Mouse (Mus musculus) midbrain, embryonic 12.5 days (tissue): ENCODE measurements around the gene Gjc3. TPM values are rescaled to one million over a fixed set of nuclear protein-coding genes. Genes with fewer than 3 reads are reported as not detected.
"Not testable (repeated sequence)": the region's sequence is repeated elsewhere in the genome, so short reads cannot be mapped to it uniquely, and the experiment has no call there.

Source experiments
- ATAC-seq: fragments of 200-750 bp; cut with Nextera tagmentation; 2 replicates; pipeline ENCODE4 v1.8.0; 2017; ENCODE audit warnings: low read depth, moderate TSS enrichment, moderate library complexity; ENCODE audit not compliant: low FRiP score
- H3K27ac ChIP-seq: fragments of 300-500 bp; sonication (generic); replicated peaks from 2 replicates; pipeline ENCODE4 v1.5.1; 2016; ENCODE audit warnings: mild to moderate bottlenecking
- H3K27me3 ChIP-seq: fragments of 300-500 bp; sonication (generic); 2 replicates; pipeline ENCODE4 v1.6.1; 2016; ENCODE audit warnings: mild to moderate bottlenecking
- H3K36me3 ChIP-seq: fragments of 300-500 bp; sonication (generic); 2 replicates; pipeline ENCODE4 v1.6.1; 2016
- H3K4me1 ChIP-seq: fragments of 300-500 bp; sonication (generic); 2 replicates; pipeline ENCODE4 v1.6.1; 2016
- H3K4me2 ChIP-seq: fragments of 300-500 bp; sonication (generic); replicated peaks from 2 replicates; pipeline ENCODE4 v1.6.1; 2016; ENCODE audit warnings: mild to moderate bottlenecking, moderate library complexity
- H3K4me3 ChIP-seq: fragments of 300-500 bp; sonication (generic); 2 replicates; pipeline ENCODE4 v1.5.1; 2016; ENCODE audit warnings: mild to moderate bottlenecking
- H3K9ac ChIP-seq: fragments of 300-500 bp; sonication (generic); replicated peaks from 2 replicates; pipeline ENCODE4 v1.6.1; 2016; ENCODE audit warnings: mild to moderate bottlenecking, moderate library complexity
- H3K9me3 ChIP-seq: fragments of 300-500 bp; sonication (generic); 2 replicates; pipeline ENCODE4 v1.6.1; 2016; ENCODE audit warnings: mild to moderate bottlenecking
- WGBS: fragments of 180-500 bp; shearing (Covaris S2); methylation state at CpG from one replicate; pipeline ENCODE4 v1.1.7; 2016; 5-methylcytosine and 5-hydroxymethylcytosine counted together
- polyA plus RNA-seq: library from polyadenylated mRNA; unstranded; fragments of >200 nt; fragmentation: Nextera tagmentation; extraction: Ambion mirVana; gene quantifications from 2 replicates; pipeline ENCODE4 v1.2.1, GENCODE M21; 2016

The Gjc3 gene
- polyA plus RNA-seq, 1 experiment from 2014 or later, result 0.15 TPM

DNA sequence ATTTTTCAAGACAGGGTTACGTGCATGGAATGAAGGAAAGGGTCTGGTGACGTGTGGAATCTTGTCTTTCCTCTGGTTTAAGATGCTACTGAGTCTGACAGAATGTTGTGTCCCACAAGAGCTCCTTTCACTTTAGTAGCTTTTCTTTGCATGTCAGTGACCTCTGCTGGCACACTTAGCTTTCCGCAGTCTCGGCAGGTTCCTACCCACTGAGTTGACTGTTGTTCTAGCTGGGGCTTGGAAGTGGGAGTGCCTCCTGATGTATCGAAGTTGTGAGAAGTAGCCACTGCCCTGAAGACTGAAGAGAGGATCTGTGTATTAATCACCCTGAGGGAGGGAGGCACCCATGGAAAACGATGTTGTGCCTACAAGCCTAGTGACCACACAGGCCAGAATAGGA, 11.7 kb downstream of the Gjc3 start:
- Histone ChIP-seq H3K36me3 (no peaks in the 10 kb centered on the region), H3K9me3 (no peaks in the 10 kb centered on the region), H3K4me2 (no peak overlapping the region), H3K9ac (no peak overlapping the region), H3K4me3 (no peak overlapping the region), H3K27me3 (no peaks in the 10 kb centered on the region), H3K4me1 (no peaks in the 10 kb centered on the region), H3K27ac (no peak overlapping the region)
- 44% methylated on average over 6 of the region's 6 CpGs for WGBS
- no peak for ATAC-seq

DNA sequence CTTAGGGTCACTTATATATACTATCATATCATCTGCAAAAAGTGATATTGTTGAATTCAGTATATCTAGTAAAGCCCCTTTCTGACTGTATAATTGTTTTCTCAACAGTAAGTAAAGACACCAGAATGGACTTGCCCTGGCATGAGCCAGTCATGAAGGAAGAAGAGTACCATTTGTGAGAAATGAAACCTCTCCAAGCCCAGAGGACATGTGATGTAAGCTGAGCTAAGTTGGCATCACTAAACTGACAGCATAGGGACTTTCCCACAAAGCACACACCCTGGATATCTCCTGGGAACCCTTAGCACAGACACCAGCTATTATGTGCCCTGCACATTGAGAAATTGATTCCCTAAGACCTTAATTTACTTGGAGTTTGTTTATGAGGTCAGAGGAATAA, 15.6 kb downstream of the Gjc3 start:
- Histone ChIP-seq H3K9ac (no peak overlapping the region), H3K4me3 (no peak overlapping the region), H3K4me1 (no peaks in the 10 kb centered on the region), H3K36me3 (no peaks in the 10 kb centered on the region), H3K27me3 (no peaks in the 10 kb centered on the region), H3K27ac (no peak overlapping the region), H3K9me3 (no peaks in the 10 kb centered on the region), H3K4me2 (no peak overlapping the region)
- ATAC-seq, result no peak

DNA sequence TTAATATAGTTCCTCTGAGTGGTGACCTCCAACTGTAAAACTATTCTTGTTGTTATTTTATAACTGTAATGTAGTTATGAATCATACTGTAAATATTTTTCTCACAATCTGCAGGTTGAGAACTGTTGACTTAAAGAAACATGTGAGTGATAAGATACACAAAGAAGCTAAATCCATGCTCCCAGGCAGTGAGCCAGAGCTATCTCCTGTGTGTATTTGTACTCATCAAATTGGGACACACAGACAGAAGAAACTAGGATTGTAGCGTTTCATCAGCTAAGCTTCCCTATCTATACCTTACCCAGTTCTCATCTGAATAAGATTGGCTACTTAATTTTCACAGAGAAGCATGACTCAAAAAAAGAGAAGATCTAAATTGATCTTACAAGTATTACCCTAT, 19.8 kb downstream of the Gjc3 start:
- no peak overlapping the region for H3K9ac ChIP-seq
- H3K4me2 ChIP-seq, result no peak overlapping the region
- no peak overlapping the region for H3K27ac ChIP-seq
- ATAC-seq, result no peak
- H3K27me3 ChIP-seq, result no peaks in the 10 kb centered on the region
- no peaks in the 10 kb centered on the region for H3K4me1 ChIP-seq
- H3K4me3 ChIP-seq, result no peak overlapping the region
- no peaks in the 10 kb centered on the region for H3K36me3 ChIP-seq
- no peaks in the 10 kb centered on the region for H3K9me3 ChIP-seq
- WGBS, result 85% methylated on average over 1 of the region's 1 CpGs

DNA sequence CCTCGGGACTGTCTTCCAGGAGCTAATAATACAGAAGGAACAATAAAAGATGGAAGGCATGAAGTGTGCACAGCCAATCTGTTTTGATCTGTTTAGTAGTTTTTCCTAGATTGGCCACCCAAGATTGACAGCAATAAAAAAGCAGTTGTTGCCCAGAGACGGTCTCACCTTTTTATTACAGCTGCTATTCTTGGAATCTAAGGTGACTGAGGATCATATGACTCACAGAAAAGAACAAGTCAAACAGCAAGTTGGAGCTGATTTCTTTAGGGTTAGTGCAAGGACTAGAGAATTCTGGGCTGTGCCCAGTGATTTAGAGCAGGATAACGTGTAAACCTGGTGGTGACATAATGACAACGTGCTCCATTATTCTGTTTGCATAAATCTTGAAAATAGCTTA, 21.9 kb downstream of the Gjc3 start:
- Histone ChIP-seq H3K9ac (no peak overlapping the region), H3K27ac (no peak overlapping the region), H3K4me3 (no peak overlapping the region), H3K4me1 (no peaks in the 10 kb centered on the region), H3K9me3 (no peaks in the 10 kb centered on the region), H3K4me2 (no peak overlapping the region), H3K27me3 (no peaks in the 10 kb centered on the region), H3K36me3 (no peaks in the 10 kb centered on the region)
- no peak for ATAC-seq
- 86% methylated on average over 4 of the region's 4 CpGs for WGBS

DNA sequence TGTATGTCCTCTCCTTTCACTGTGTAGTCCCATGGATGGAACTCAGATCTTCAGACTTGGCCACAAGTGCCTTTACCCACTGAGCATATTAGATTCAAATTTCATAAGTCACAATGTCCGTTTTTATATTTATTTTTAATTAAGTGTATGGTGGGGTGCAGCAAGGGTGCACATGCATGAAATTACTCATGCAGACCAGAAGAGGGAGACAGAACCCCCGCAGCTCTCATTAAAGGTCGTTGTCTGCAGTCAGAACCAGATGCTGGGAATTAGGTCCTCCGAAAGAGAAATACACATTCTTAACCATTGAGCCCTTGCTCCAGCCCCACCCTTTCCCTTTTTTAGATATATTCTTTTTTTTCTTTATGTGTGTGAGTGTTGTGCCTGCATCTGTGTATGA, 25.7 kb downstream of the Gjc3 start:
- Histone ChIP-seq H3K9me3 (no peaks in the 10 kb centered on the region), H3K4me3 (no peak overlapping the region), H3K36me3 (no peaks in the 10 kb centered on the region), H3K9ac (no peak overlapping the region), H3K4me2 (no peak overlapping the region), H3K27me3 (no peaks in the 10 kb centered on the region), H3K4me1 (no peaks in the 10 kb centered on the region), H3K27ac (no peak overlapping the region)
- ATAC-seq, result no peak
- WGBS, result 63% methylated on average over 4 of the region's 4 CpGs

DNA sequence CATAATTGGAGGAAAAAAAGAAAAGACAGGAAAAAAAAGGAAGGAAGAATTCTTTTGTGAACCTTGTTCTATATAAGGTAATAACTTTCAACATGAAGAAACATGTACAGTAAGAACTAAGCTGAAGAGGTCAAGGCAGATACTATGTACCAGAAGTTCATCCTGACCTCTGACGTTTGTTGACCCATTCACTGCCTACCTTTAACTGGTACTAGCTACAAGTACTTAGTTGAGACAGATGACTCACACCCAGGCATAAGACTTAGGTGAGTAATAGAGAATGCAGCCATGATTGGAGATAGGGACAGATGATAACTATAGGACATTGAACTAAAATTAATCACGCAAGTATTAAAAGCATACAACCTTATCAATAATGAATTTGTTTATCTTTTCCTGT, 26.4 kb downstream of the Gjc3 start:
- ATAC-seq, result no peak
- WGBS, result 93% methylated on average over 2 of the region's 2 CpGs
- H3K27ac ChIP-seq, result no peak overlapping the region

DNA sequence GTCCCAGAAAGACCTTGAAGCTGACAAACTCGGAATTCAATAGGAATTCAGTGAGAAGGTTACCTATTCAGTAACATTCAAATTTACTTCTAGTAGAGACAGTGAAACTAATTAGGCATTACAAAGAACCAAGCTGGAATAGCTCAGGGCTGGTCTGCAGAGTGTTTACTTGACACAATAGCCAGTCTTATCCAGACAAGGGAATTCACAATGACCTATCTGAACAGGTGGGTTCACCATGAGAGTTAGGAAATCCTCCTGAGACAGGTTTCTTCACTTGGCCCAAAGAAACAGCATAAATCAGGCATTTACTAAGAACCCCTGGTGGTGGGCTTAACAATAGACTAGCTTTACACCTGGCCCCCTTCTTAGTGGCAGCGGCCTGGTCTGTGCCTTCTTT, 29.0 kb downstream of the Gjc3 start:
- not testable (repeated sequence) for H3K36me3 ChIP-seq, H3K4me3 ChIP-seq, H3K4me2 ChIP-seq, ATAC-seq, H3K9me3 ChIP-seq, H3K27me3 ChIP-seq, H3K4me1 ChIP-seq, H3K9ac ChIP-seq, H3K27ac ChIP-seq
- 72% methylated on average over 2 of the region's 2 CpGs for WGBS

More for the DNA sequence above, 26.4 kb downstream of the Gjc3 start:
- Histone ChIP-seq H3K4me1 (no peaks in the 10 kb centered on the region), H3K27me3 (no peaks in the 10 kb centered on the region), H3K9me3 (no peaks in the 10 kb centered on the region), H3K4me2 (no peak overlapping the region), H3K4me3 (no peak overlapping the region), H3K36me3 (no peaks in the 10 kb centered on the region), H3K9ac (no peak overlapping the region)

DNA sequence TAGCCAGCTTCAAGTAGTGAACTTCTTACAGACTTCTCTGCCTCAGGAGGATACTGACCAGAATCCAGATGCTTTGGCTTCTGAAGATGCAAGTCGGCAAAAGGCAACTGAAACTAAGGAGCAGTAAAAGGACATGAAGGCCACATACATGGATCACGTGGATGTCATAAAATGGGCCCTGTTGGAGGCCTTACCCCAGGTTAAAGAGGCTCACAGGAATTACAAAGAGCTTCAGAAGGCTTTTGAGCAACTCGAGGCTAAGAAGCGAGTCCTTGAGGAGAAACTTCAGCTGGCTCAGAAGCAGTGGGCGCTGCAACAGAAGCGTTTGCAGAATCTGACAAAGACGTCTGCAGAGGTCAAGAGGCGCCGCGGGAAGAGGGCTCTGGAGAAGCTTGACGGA, 34.5 kb downstream of the Gjc3 start:
- H3K4me2 ChIP-seq, result no peak overlapping the region
- no peaks in the 10 kb centered on the region for H3K36me3 ChIP-seq
- H3K27ac ChIP-seq, result no peak overlapping the region
- H3K9me3 ChIP-seq, result no peaks in the 10 kb centered on the region
- no peaks in the 10 kb centered on the region for H3K4me1 ChIP-seq
- no peak for ATAC-seq
- H3K4me3 ChIP-seq, result no peak overlapping the region
- no peaks in the 10 kb centered on the region for H3K27me3 ChIP-seq
- no peak overlapping the region for H3K9ac ChIP-seq
- 81% methylated on average over 11 of the region's 11 CpGs for WGBS

DNA sequence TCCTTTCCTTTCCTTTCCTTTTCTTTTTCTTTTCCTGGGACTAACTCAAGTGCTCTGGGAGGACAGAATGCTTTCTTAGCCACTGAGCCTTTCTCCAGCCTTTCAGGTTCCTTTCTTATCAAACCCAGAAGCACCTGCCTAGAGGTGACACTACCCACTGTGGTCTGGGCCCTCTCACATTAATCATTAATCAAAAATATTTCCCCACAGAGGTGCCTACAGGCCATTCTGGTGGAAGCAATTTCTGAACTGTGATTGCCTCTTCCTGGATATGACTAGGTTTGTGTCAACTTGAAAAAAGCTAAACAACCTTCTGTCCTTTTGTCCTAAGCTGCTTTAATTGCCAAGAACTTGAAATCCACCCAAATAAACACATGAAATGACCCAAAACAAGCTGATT, 40.7 kb downstream of the Gjc3 start:
- H3K4me3 ChIP-seq, result no peak overlapping the region
- no peak overlapping the region for H3K4me2 ChIP-seq
- no peak overlapping the region for H3K9ac ChIP-seq
- H3K9me3 ChIP-seq, result no peaks in the 10 kb centered on the region
- H3K36me3 ChIP-seq, result no peaks in the 10 kb centered on the region
- no peaks in the 10 kb centered on the region for H3K4me1 ChIP-seq
- no peak overlapping the region for H3K27ac ChIP-seq
- ATAC-seq, result no peak
- H3K27me3 ChIP-seq, result no peaks in the 10 kb centered on the region

DNA sequence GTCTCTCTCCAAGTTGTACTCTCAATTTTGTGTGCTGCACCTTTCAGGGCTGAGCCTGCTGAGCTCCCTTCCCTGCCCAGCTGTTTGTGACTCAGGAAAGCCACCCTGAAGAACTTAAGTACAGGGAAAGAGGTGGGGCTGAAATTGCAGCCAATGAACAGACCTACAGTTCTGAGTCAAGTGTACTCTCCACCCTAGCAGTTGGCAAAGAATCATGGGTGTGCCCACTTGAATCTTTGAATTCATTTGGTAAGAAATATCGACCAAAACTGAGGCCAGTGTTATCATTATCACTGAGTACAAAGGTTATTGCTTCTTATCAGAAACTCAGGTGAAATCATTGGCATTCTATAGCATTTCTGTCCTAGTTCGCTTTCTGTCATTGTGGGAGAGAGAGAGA, 41.4 kb downstream of the Gjc3 start, which contains the start of gene Cyp3a13:
Cyp3a13 (minus strand) TSS at position 88 of the 400 bp plus-strand sequence.
- H3K36me3 ChIP-seq, result no peaks in the 10 kb centered on the region
- ATAC-seq, result no peak
- WGBS, result 63% methylated on average over 2 of the region's 2 CpGs
- no peak within 1 kb of the TSS for H3K9ac ChIP-seq
- H3K4me2 ChIP-seq, result no peak within 1 kb of the TSS
- no peaks in the 10 kb centered on the region for H3K4me1 ChIP-seq
- H3K27ac ChIP-seq, result no peak within 1 kb of the TSS
- H3K4me3 ChIP-seq, result no peak within 1 kb of the TSS
- H3K9me3 ChIP-seq, result no peaks in the 10 kb centered on the region
- no peaks in the 10 kb centered on the region for H3K27me3 ChIP-seq

DNA sequence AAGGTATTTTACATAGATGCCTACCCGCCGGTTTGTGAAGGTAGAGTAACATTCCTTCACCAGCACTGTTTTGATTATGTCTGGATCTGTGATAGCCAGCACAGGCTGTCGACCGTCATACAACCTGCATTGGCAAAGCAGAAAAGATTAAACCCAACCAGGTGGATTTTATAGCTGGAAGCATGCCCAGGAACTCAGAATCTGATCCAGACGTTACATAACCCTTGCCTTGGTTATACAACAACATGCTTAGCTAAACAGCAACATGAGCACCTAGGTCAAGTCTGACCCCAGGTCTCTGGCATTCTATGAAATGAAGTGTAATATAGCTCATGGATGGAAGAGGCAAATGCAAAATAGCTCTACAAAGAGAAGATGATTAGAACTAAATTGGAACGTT, 47.3 kb downstream of the Gjc3 start:
- 85% methylated on average over 6 of the region's 6 CpGs for WGBS
- Histone ChIP-seq H3K9ac (no peak overlapping the region), H3K4me3 (no peak overlapping the region), H3K27me3 (no peaks in the 10 kb centered on the region), H3K36me3 (no peaks in the 10 kb centered on the region), H3K4me2 (no peak overlapping the region), H3K4me1 (no peaks in the 10 kb centered on the region), H3K9me3 (no peaks in the 10 kb centered on the region), H3K27ac (no peak overlapping the region)
- no peak for ATAC-seq

DNA sequence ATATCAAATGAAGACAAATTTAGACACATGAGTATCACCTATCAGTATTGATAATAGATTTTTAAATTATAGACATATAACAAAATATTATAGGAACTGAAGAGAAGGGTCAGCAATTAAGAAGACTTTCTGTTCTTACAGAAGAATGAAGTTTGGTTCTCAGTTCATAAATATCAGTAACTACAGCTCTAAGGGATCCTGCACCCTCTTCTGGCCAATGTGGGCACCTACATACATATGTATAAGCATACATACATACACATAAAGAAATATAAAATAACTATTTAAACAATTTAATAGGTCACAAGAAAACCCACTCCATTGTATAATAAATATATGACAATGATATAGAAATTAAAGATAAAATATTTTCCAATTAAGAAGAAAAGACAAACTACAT, 48.4 kb downstream of the Gjc3 start:
- Histone ChIP-seq H3K4me2 (no peak overlapping the region), H3K27me3 (no peaks in the 10 kb centered on the region), H3K4me3 (no peak overlapping the region), H3K9ac (no peak overlapping the region), H3K9me3 (no peaks in the 10 kb centered on the region), H3K27ac (no peak overlapping the region), H3K4me1 (no peaks in the 10 kb centered on the region), H3K36me3 (no peaks in the 10 kb centered on the region)
- ATAC-seq, result no peak

DNA sequence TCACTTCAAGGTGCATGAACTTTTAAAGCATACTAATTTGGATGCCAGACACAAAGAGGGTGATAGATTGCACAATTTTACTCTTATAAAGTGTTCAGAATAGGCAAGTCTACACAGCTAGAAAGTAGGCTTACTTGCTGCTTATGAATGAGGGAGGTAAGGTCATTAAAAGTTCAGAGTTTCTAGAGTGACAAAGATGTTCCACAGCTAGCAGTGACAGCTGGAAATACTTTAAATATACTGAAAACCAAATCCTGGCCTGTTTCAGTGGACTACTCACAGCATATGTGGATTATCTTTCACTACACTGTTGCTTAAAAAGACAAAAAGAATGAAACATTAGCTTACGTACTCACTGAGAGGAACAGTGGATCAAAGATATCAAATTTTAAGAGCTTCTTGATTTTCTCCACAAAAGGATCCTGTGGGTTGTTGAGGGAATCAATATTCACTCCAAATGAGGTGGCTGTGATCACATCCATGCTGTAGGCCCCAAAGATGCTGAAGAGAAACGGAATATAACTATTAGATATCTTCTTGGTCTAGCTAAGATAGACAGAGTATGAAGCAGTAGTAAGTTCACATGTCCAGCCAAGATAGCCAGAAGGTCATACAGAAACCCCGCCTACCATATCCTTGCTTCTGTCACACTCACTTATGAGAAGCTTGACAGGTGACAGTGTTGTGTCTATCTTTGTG, 53.2 kb downstream of the Gjc3 start:
- H3K4me3 ChIP-seq, result no peak overlapping the region

More for the DNA sequence above, 53.2 kb downstream of the Gjc3 start:
- Histone ChIP-seq H3K9me3 (no peaks in the 10 kb centered on the region), H3K36me3 (no peaks in the 10 kb centered on the region), H3K4me2 (no peak overlapping the region), H3K9ac (no peak overlapping the region), H3K27me3 (no peaks in the 10 kb centered on the region), H3K27ac (no peak overlapping the region), H3K4me1 (no peaks in the 10 kb centered on the region)
- no peak for ATAC-seq
- 85% methylated on average over 3 of the region's 3 CpGs for WGBS
